Mouse (Mus musculus): ENCODE measurements around the gene Erbb2. TPM values are rescaled to one million over a fixed set of nuclear protein-coding genes. Genes with fewer than 3 reads are reported as not detected.

Gene Erbb2
- polyA plus RNA-seq, 1 experiment from 2014 or later: 39.4 TPM

DNA sequence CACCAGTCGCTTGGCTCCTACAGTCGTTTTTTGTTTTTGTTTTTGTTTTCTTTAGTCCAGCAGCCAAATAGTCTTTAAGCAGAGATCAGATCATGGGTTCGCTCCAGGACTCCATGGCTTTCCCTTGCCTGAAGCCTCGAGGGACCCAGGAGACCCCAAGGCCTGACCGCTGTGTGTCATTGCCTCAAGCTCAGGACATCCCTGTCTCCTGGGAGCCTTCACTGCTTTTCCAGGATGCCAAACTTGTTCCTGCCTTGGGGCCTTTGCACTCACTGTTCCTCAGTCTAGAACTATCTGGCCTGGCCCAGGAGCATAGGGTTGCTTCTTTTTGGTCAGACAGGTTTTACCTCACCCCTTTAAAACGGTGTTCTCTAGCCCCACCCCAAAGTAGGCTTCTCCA, 5.6 kb upstream of the Erbb2 start:
- no peak for ATAC-seq (ENCODE audit: borderline replicate concordance, extremely low read depth, low FRiP score, low TSS enrichment)
- peaks cover 18% of the 10 kb centered on the region for H3K4me1 ChIP-seq
- H3K27ac ChIP-seq: no peak overlapping the region
- H3K9ac ChIP-seq: no peak overlapping the region
- WGBS: 70% methylated on average over 6 of the region's 6 CpGs
- no peaks in the 10 kb centered on the region for H3K9me3 ChIP-seq
- H3K4me3 ChIP-seq: no peak overlapping the region
- H3K4me2 ChIP-seq: no peak overlapping the region
- no peaks in the 10 kb centered on the region for H3K36me3 ChIP-seq
- H3K27me3 ChIP-seq: no peaks in the 10 kb centered on the region

- Histone ChIP-seq H3K4me2 (peak overlapping the region; percentile 46), H3K36me3 (no peaks in the 10 kb centered on the region), H3K9me3 (no peaks in the 10 kb centered on the region), H3K9ac (peak overlapping the region; percentile 27), H3K27ac (peak overlapping the region; percentile 72), H3K4me1 (peaks cover 29% of the 10 kb centered on the region), H3K27me3 (no peaks in the 10 kb centered on the region), H3K4me3 (peak overlapping the region; percentile 11; the same call in 1 of the 2 replicates)
- WGBS: 39% methylated on average over 8 of the region's 8 CpGs
- 0 out of 2 replicates have a peak, but pooled peaks have one; percentile 4 for ATAC-seq (ENCODE audit: borderline replicate concordance, extremely low read depth, low FRiP score, low TSS enrichment)
These were observed 3.4 kb upstream of the Erbb2 start for GRCm38 (mm10) chr11:98408872-98409271.

- peak; percentile 74 for ATAC-seq (ENCODE audit: borderline replicate concordance, extremely low read depth, low FRiP score, low TSS enrichment)
These were observed 2.9 kb upstream of the Erbb2 start for GRCm38 (mm10) chr11:98409341-98409822.

GRCm38 (mm10) chr11:98412797-98413301, 579 bp downstream of the Erbb2 start:
- Histone ChIP-seq H3K4me1 (peaks cover 56% of the 10 kb centered on the region), H3K4me2 (peak overlapping the region; percentile 61), H3K9ac (peak overlapping the region; percentile 92), H3K9me3 (no peaks in the 10 kb centered on the region), H3K4me3 (peak overlapping the region; percentile 86), H3K27me3 (no peaks in the 10 kb centered on the region), H3K36me3 (0 out of 2 replicates have a peak, but pooled peaks cover 4% of the 10 kb centered on the region), H3K27ac (peak overlapping the region; percentile 97)
- WGBS: under 1% methylated on average over 40 of the region's 40 CpGs
- peak; percentile 48; the same call in 1 of the 2 replicates for ATAC-seq (ENCODE audit: borderline replicate concordance, extremely low read depth, low FRiP score, low TSS enrichment)

More at GRCm38 (mm10) chr11:98409341-98409822, 2.9 kb upstream of the Erbb2 start:
- Histone ChIP-seq H3K9ac (peak overlapping the region; percentile 27; the same call in 1 of the 2 replicates), H3K36me3 (no peaks in the 10 kb centered on the region), H3K27ac (peak overlapping the region; percentile 72), H3K27me3 (no peaks in the 10 kb centered on the region), H3K9me3 (no peaks in the 10 kb centered on the region), H3K4me1 (peaks cover 34% of the 10 kb centered on the region), H3K4me2 (peak overlapping the region; percentile 46), H3K4me3 (peak overlapping the region; percentile 11; the same call in 1 of the 2 replicates)
- 3% methylated on average over 10 of the region's 10 CpGs for WGBS

GRCm38 (mm10) chr11:98413731-98414130, 1.5 kb downstream of the Erbb2 start:
- Histone ChIP-seq H3K9me3 (no peaks in the 10 kb centered on the region), H3K9ac (peak overlapping the region; percentile 92), H3K27ac (peak overlapping the region; percentile 97; the same call in 1 of the 2 replicates), H3K27me3 (no peaks in the 10 kb centered on the region), H3K4me3 (peak overlapping the region; percentile 86), H3K4me2 (peak overlapping the region; percentile 61), H3K36me3 (0 out of 2 replicates have a peak, but pooled peaks cover 4% of the 10 kb centered on the region), H3K4me1 (peaks cover 63% of the 10 kb centered on the region)
- 11% methylated on average over 7 of the region's 7 CpGs for WGBS
- no peak for ATAC-seq (ENCODE audit: borderline replicate concordance, extremely low read depth, low FRiP score, low TSS enrichment)

DNA sequence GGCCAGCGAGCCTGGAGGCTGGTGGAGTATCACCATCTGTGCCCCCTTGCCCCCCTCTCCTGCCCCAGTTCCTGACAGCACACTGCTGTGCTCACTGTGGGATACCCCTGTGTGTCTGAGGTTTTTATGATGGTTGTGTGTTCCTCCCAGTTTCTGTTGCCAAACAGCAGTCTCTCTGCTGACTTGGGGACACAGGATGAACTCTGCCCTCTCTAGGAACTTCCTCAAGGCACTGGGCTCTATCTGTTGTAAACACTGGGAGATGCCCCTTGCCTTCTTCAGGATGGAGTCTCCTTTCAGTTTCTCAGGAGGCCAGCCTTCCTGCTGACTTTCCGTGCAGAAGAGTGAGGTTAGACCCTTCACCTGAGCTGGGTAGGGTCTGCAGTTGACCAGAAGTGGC, 1.9 kb downstream of the Erbb2 start:
- no peak overlapping the region for H3K27ac ChIP-seq
- H3K4me2 ChIP-seq: peak overlapping the region; percentile 61
- no peaks in the 10 kb centered on the region for H3K9me3 ChIP-seq
- no peaks in the 10 kb centered on the region for H3K27me3 ChIP-seq
- 0 out of 2 replicates have a peak, but pooled peaks cover 4% of the 10 kb centered on the region for H3K36me3 ChIP-seq
- no peak for ATAC-seq (ENCODE audit: borderline replicate concordance, extremely low read depth, low FRiP score, low TSS enrichment)
- peak overlapping the region; percentile 92 for H3K9ac ChIP-seq
- WGBS: 43% methylated on average over 2 of the region's 2 CpGs
- peak overlapping the region; percentile 86 for H3K4me3 ChIP-seq
- peaks cover 62% of the 10 kb centered on the region for H3K4me1 ChIP-seq

GRCm38 (mm10) chr11:98417074-98417473, 4.8 kb downstream of the Erbb2 start:
- Histone ChIP-seq H3K4me1 (peaks cover 46% of the 10 kb centered on the region), H3K4me3 (no peak overlapping the region), H3K27ac (no peak overlapping the region), H3K36me3 (peaks cover 17% of the 10 kb centered on the region; the same call in 1 of the 2 replicates), H3K9ac (no peak overlapping the region), H3K9me3 (no peaks in the 10 kb centered on the region), H3K4me2 (no peak overlapping the region), H3K27me3 (no peaks in the 10 kb centered on the region)
- WGBS: 79% methylated on average over 1 of the region's 1 CpGs
- ATAC-seq (ENCODE audit: borderline replicate concordance, extremely low read depth, low FRiP score, low TSS enrichment): no peak

GRCm38 (mm10) chr11:98418273-98418672, 6.0 kb downstream of the Erbb2 start:
- Histone ChIP-seq H3K27me3 (no peaks in the 10 kb centered on the region), H3K4me1 (peaks cover 46% of the 10 kb centered on the region), H3K4me3 (no peak overlapping the region), H3K27ac (no peak overlapping the region), H3K9ac (no peak overlapping the region), H3K36me3 (peaks cover 28% of the 10 kb centered on the region), H3K9me3 (no peaks in the 10 kb centered on the region), H3K4me2 (no peak overlapping the region)
- 62% methylated on average over 6 of the region's 6 CpGs for WGBS
- ATAC-seq (ENCODE audit: borderline replicate concordance, extremely low read depth, low FRiP score, low TSS enrichment): no peak

GRCm38 (mm10) chr11:98418939-98419547, 6.8 kb downstream of the Erbb2 start:
- Histone ChIP-seq H3K9ac (no peak overlapping the region), H3K36me3 (peaks cover 36% of the 10 kb centered on the region), H3K4me3 (no peak overlapping the region), H3K4me2 (no peak overlapping the region), H3K4me1 (peaks cover 38% of the 10 kb centered on the region), H3K9me3 (no peaks in the 10 kb centered on the region), H3K27me3 (no peaks in the 10 kb centered on the region), H3K27ac (no peak overlapping the region)
- ATAC-seq (ENCODE audit: borderline replicate concordance, extremely low read depth, low FRiP score, low TSS enrichment): peak; percentile 30; the same call in 1 of the 2 replicates
- WGBS: 72% methylated on average over 10 of the region's 10 CpGs

DNA sequence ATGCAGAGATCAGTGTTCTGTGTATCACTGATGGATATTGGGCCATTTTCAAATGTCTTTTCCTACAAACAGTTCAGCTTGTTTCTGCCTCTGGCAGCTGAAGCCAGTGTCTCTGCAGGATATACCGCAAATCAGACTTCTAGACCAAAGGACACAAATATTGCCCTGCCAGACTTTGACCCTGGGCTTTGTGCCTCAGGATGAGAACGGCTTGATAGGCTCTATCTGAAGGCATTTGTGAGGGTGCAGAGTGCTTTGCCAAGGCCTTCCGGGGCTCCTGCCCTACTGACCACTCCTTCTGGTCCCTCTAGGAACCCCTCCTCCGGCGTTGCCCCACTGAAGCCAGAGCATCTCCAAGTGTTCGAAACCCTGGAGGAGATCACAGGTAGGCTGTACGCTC, 14.3 kb downstream of the Erbb2 start:
- ATAC-seq (ENCODE audit: borderline replicate concordance, extremely low read depth, low FRiP score, low TSS enrichment): no peak
- Histone ChIP-seq H3K27ac (no peak overlapping the region), H3K4me3 (no peak overlapping the region), H3K9ac (no peak overlapping the region), H3K4me2 (no peak overlapping the region), H3K9me3 (no peaks in the 10 kb centered on the region), H3K27me3 (no peaks in the 10 kb centered on the region), H3K36me3 (peaks cover 95% of the 10 kb centered on the region), H3K4me1 (no peaks in the 10 kb centered on the region)
- WGBS: 94% methylated on average over 7 of the region's 7 CpGs

GRCm38 (mm10) chr11:98428436-98428835, 16.2 kb downstream of the Erbb2 start:
- H3K9me3 ChIP-seq: no peaks in the 10 kb centered on the region
- ATAC-seq (ENCODE audit: borderline replicate concordance, extremely low read depth, low FRiP score, low TSS enrichment): no peak
- H3K36me3 ChIP-seq: peaks cover 94% of the 10 kb centered on the region
- no peak overlapping the region for H3K27ac ChIP-seq
- H3K4me3 ChIP-seq: no peak overlapping the region
- H3K27me3 ChIP-seq: no peaks in the 10 kb centered on the region
- 73% methylated on average over 5 of the region's 5 CpGs for WGBS
- no peak overlapping the region for H3K9ac ChIP-seq
- no peaks in the 10 kb centered on the region for H3K4me1 ChIP-seq
- no peak overlapping the region for H3K4me2 ChIP-seq
